Comparison of ENCODE assay signal across 17 mouse cellular contexts in genomic region chr2:31746835-31747234, GRCm38 (mm10). TPM values are rescaled to one million over a fixed set of nuclear protein-coding genes. Genes with fewer than 3 reads are reported as not detected.
A peak's percentile ranks its signal among the peaks of the same experiment; 100 is the strongest.
DNase-seq lines count a peak whose midpoint lies in the region; ATAC-seq lines count a peak whose summit lies in the region.
"Had no signal": no experiment of that assay in that cellular context is flagged by ENCODE, and none has a peak within 500 bp of the region (broad histone marks: within the 10 kb centered on the region; RNA-seq: fewer than 3 reads in every experiment).

No protein-coding gene starts in this region.

- peaks cover 77% of the 10 kb centered on the region for H3K4me1 ChIP-seq in kidney, embryonic 15.5 days
- H3K4me1 ChIP-seq in embryonic facial prominence, embryonic 10.5 days, result peaks cover 95% of the 10 kb centered on the region

- H3K9ac ChIP-seq in kidney, embryonic 15.5 days, result no peak overlapping the region
- H3K9ac ChIP-seq: heart, embryonic 12.5 days; limb, embryonic 15.5 days; neural tube, embryonic 12.5 days had no signal

- DNase-seq in kidney, adult 8-10 months, result no peak
- peak; percentile 59 for DNase-seq in MN1 (ENCODE audit: low spot score)
- no peak for DNase-seq in embryonic facial prominence, embryonic 10.5 days (ENCODE audit: low spot score)
- no peak for DNase-seq in left cerebral cortex, adult 8-10 months (ENCODE audit: low spot score in 2 of 2)
- no peak for DNase-seq in spleen, postnatal 14 days (ENCODE audit: low spot score in 2 of 2)
- DNase-seq: cerebellum, adult 11 months; kidney, postnatal 25 days; layer of hippocampus, postnatal 36 days; lung, postnatal 14 days; midbrain, embryonic 14.5 days; thymus, adult 2 months had no signal

- H3K27me3 ChIP-seq in kidney, embryonic 15.5 days, result no peaks in the 10 kb centered on the region
- H3K27me3 ChIP-seq in embryonic facial prominence, embryonic 10.5 days (replicated peaks; ENCODE audit: low read depth, poor library complexity, severe bottlenecking), result no peaks in the 10 kb centered on the region
- H3K27me3 ChIP-seq: heart, embryonic 12.5 days; limb, embryonic 15.5 days; neural tube, embryonic 12.5 days had no signal

- 0 out of 2 replicates have a peak overlapping the region, but pooled peaks have one; percentile 23 for H3K27ac ChIP-seq in kidney, embryonic 15.5 days
- H3K27ac ChIP-seq in embryonic facial prominence, embryonic 10.5 days (replicated peaks), result peak overlapping the region; percentile 54; the same call in 1 of the 2 replicates
- H3K27ac ChIP-seq: limb, embryonic 15.5 days; neural tube, embryonic 12.5 days had no signal

- H3K4me3 ChIP-seq in kidney, embryonic 15.5 days (replicated peaks), result no peak overlapping the region
- H3K4me3 ChIP-seq in embryonic facial prominence, embryonic 10.5 days, result no peak overlapping the region
- H3K4me3 ChIP-seq: heart, embryonic 12.5 days; limb, embryonic 15.5 days; neural tube, embryonic 12.5 days had no signal

- ATAC-seq in kidney, embryonic 15.5 days (replicated peaks; ENCODE audit: low FRiP score), result no peak
- peak; percentile 80 for ATAC-seq in megakaryocyte-erythroid progenitor cell, adult 5-6 weeks (replicated peaks; ENCODE audit: low FRiP score, low TSS enrichment, poor library complexity, severe bottlenecking)
- ATAC-seq: hindbrain, embryonic 16.5 days had no signal

- 46% methylated on average over 4 of the region's 4 CpGs for WGBS in kidney, embryonic 15.5 days
- WGBS in embryonic facial prominence, embryonic 10.5 days, result 43% methylated on average over 4 of the region's 4 CpGs

- no peak overlapping the region for H3K4me2 ChIP-seq in kidney, embryonic 15.5 days
- H3K4me2 ChIP-seq: heart, embryonic 12.5 days; limb, embryonic 15.5 days; neural tube, embryonic 12.5 days had no signal

- no peaks in the 10 kb centered on the region for H3K36me3 ChIP-seq in kidney, embryonic 15.5 days
- H3K36me3 ChIP-seq in embryonic facial prominence, embryonic 10.5 days (replicated peaks), result no peaks in the 10 kb centered on the region
- H3K36me3 ChIP-seq: heart, embryonic 12.5 days; limb, embryonic 15.5 days; neural tube, embryonic 12.5 days had no signal

- H3K9me3 ChIP-seq in kidney, embryonic 15.5 days (replicated peaks), result no peaks in the 10 kb centered on the region
- H3K9me3 ChIP-seq in embryonic facial prominence, embryonic 10.5 days, result no peaks in the 10 kb centered on the region
- H3K9me3 ChIP-seq: heart, embryonic 12.5 days; limb, embryonic 15.5 days; neural tube, embryonic 12.5 days had no signal

RNA-seq across cellular contexts. Expression of gene Abl1, which starts 58.7 kb away (rescaled TPM):
- 43.9 and 46.2 TPM in 2 replicates for polyA plus RNA-seq in kidney, embryonic 15.5 days (2015; fragmentation: Nextera tagmentation; extraction: Ambion mirVana)
- 62.8 and 64.8 TPM in 2 replicates for polyA plus RNA-seq in embryonic facial prominence, embryonic 10.5 days (2016; fragmentation: Nextera tagmentation; extraction: Ambion mirVana)
- 40.2 and 40.4 TPM in 2 replicates for total RNA-seq in megakaryocyte-erythroid progenitor cell, adult 5-6 weeks (2014; fragmentation: Nextera tagmentation)
- total RNA-seq in megakaryocyte-erythroid progenitor cell, adult 5-6 weeks (2017), result 20.9 and 22.9 TPM in 2 replicates
- 10 to 100 TPM; 47.1 to 49.9 (median 47.7) TPM for total RNA-seq in left cerebral cortex, adult 8-10 months (2022)
